Mouse (Mus musculus) forelimb bud, embryonic 11.5 days (tissue): ENCODE results near the gene Prokr1.
"Not testable (repeated sequence)": the region's sequence is repeated elsewhere in the genome, so short reads cannot be mapped to it uniquely, and the experiment has no call there.

ENCODE experiments used
- DNase-seq: peaks from one replicate; pipeline ENCODE4 v3.0.0-alpha.2; 2012; ENCODE audit warnings: low read depth, low spot score

The Prokr1 gene

DNA sequence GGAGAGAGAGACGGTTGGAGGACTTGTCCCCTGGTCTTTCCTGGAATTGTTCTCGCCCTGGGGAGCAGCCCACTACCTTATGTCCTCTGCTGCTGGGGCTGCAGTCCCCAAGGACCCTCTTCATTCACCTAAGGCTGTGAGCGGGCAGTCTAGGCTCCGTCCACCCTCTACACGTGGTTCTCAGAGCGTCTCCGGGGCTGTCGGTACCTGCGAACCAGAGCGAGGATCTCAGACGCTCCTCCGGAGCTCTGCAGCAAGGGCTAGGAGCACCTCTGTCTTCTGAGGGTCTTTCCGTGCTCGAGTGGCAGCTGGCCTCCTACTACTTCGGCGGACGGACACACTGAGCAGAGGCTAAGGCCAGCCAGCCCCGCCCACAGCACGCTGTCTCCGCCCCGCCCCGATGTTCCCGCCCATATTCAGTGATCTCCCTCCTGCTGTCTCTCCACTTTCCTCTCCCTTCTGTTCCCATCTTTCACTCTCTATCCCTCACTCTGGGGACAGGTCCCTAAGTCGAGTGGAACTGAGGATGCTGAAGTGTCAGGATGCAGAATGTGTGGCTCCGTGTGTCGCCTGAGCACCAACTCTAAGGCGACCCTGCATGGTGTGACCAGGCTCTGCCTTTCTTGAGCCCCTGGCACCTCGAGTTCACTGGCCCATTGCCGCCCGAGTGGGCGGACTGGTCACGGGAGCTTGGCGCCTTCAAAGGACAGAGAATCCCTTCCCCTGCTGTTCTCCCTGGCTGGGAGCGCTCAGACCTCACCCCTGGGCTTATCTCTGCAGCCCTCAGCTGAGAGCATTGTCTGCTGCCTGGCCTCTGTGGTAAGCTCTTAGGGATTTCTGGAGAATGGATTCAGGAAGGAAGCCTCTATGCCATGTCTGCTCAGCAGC is at the start of gene Prokr1:
Prokr1 (minus strand) TSS at position 350 of the 888 bp plus-strand sequence.
- DNase-seq: peak; percentile 24

DNA sequence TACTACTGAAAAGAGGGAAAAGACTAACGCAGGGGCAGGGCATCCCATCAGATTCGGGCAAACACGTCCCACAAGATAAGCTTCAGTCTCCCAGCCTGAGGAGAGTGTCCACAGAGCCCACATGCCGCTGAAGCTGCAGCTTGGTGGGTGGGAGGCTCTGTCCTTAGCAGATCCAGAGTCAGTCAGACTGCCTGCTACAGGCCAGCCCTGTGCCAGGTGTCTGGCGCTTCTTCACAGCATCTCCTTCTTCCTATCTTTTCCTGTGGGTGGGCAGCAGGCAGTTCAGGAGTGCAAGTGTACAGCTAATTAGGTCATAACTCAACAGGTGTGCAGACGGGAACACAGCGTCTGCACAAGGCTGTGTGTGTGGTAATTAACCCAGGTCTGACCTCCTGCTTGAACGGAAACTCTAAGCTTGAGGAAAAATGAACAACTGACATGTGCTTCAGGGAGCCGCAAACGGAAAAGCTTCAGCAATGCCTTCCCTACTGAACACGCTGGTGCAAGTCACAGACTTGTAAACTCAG is 47.7 kb upstream of the Prokr1 start:
- peak; percentile 39 for DNase-seq

DNA sequence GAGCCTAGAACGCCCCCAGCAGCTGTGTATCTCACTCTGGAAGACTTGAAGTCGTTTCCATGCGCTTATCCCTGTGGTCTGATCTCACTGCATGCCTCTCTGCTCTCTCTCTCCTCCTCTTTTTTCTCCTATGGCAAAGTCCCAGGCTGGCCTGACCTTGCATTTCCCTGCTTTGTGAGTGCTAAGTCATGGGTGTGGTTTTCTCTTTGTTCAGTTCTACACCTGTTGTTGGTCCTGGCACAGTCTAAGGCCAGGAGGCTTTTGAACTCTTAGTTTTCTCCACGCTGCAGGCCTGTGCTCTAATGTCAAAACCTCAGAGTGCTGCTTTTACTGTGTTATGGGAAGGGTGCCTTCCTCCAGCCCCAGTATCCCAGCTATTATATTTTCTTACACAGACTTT is 41.6 kb upstream of the Prokr1 start:
- DNase-seq: no peak

DNA sequence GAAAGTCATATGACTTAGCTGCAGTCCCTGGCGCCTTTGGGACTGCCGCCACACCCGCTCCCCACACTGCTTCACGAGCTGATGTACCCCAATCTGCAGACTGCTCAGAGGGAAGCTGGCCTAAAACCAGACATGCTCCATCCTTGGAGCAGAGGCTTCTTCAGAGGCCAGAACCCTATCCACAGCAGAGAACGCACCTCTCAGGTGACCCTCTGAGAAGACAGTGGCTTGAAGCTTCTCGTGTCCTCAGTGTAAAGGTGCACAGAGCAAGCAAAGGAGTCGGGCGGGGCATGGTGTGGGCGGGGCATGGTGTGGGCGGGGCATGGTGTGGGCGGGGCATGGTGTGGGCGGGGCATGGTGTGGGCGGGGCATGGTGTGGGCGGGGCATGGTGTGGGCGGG is 38.4 kb upstream of the Prokr1 start:
- not testable (repeated sequence) for DNase-seq

DNA sequence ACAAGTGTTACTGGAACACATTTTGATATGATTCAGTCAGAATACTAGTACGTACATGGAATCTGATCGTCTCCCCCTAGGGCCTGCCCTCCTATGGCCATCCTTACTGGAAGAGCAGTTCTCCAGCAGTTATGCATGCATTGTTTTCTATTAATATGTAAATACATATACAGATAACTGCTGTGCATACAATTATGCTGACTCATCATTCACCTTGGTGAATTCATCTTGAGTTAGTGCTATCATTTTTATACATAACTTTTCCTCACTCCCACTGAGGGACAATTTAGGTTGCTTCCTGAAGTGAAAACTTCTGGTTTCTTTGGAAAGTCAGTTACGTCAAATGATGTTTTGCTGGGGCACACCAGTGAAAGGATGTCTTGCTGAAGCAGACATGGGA is 32.6 kb upstream of the Prokr1 start:
- no peak for DNase-seq

DNA sequence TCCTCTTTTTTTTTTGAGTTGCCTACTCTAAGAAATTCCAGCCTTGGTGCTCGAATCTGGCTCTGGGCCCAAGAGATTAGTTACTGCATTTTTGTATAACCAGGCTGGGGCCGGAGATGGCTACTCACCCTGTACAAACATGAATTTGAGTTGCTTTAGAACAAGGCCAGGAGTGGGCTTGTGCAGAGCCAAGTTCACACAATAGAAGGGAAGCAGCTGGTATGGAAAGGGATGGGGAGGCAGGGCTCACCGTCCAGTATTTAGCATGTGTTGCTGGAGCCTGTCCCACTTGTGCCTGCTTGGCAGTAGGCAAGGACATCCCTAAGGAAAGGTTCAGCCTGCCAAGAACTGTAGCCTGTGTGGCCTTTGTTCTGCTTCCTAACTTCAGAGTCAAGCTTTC is 30.7 kb upstream of the Prokr1 start:
- no peak for DNase-seq

DNA sequence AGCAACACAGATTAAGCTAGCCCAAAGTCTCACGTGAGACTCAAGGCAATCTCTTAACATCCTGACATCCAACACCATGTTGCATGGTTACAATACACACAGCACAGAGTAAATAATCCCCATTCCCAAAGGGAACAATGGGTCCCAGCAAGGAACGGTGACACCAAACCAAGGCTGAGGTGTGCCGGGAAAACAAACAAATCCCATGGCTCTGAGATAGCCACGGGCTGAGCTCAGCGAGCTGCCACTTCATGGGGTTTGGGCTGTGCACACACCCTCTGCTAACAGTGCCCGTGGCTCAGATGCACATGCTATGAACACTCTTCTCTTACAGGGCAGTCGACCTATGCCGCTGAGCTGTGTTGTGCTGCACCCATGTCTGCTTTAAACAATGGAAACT is 27.5 kb upstream of the Prokr1 start:
- no peak for DNase-seq

DNA sequence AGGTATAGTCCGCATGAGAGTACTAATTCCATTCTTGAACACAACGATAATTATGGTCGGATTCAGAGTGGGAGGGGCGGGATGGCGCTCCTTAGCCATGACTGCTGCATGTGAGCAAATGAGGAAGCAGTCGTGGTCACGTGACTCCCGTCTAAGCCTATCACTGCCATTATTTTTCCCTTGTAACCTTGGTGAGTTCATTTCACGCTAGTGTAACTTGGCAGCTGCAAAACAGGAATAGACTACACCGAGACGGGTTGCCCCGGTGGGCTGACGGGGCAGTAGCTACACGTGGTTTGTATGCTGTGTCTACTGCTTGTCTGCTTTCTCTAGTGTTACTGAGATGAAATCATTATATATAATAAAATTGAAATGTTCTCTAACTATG is 25.1 kb upstream of the Prokr1 start:
- DNase-seq: no peak

DNA sequence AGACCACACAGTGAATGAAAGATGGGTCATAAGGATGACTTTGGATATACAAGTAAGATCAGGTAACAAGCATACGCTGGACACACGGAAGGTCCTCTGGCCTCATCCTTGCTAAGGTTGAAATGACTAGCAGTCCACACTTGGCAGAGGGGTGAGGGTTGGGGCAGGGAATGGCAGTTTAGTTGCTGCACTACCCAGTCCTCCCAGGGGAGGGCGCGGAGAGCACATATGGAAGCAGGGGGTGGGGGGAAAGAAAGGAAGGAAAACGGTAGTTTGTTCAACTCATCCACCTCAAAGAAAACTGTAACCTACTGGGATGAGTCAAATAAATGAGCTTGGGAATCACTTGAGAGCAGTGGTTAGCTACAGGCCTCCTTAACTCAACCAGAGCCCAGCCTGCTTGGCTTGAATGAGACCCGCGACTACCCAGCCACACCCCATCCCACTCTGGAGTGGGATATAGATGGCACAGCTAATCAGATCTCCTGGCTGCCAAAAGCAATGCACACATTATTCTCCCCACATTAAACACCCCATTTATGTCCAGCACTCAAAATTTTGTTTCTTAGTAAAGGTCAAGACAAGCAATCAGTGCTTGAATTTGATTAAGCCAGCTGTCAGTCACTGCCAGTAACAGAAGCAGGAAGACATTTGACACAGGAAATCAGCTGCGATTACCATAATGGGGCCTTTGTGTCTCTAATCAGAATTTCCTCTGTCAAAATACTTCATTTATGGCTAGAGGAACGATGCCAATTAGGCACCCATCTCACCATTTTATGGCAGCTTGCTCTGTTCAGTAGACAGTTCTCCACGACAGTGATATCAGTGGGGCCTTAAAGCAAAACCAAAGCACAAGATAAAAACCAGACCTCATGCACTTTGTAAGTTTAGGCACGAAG is 24.5 kb upstream of the Prokr1 start:
- DNase-seq: peak; percentile 24

DNA sequence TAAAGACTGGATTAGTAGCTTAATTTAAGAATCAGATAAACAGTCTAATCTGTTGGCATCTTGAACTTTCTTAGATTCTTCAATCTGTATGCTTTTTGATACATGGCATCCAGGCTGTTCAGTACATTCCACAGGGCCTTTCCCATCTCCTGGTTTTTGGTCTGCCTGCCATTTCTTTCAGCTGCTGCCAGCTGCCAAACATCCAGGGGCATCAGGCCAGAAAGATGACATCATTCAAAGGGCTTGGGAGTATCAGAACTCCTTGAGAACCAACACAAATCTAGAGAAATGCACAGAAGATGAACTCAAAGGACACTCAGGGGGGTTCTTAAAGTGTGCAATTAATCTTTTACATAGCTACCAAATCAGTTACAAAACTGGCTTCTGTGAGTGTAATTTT is 9.3 kb upstream of the Prokr1 start:
- no peak for DNase-seq

DNA sequence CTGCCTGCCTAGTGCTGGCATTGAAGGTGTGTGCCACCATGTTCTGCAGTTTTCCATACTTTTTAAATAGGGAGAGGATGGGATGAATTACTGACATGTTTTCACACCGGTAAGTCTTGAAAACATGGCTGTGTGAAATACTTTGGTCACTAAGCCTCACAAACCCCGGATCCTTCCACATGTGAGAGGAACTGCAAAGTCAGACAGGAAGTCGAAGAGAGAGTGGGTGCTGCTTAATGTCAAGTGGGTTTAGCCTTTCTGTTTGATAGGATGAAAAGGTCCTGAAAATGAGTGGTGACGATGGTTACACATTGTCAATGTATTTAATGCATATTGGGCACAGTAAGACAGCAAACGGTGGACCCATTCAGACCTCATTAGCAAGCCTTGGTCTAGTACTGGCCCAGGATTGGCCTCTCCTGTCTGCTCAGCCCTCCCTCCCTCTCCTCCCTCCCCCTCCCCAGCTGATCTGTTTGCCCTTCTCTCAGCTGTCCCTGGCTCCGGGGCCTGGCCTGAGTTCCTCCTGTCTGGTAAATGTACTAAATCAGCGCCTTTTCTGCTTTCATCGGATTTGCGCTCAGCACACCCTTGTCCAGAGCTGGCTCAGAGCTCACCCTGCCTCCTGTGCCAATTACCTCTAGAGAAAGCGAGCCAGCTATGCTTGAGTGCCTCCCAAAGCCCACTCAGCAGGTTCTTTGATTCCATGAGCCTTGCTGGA is 6.7 kb upstream of the Prokr1 start:
- no peak for DNase-seq

DNA sequence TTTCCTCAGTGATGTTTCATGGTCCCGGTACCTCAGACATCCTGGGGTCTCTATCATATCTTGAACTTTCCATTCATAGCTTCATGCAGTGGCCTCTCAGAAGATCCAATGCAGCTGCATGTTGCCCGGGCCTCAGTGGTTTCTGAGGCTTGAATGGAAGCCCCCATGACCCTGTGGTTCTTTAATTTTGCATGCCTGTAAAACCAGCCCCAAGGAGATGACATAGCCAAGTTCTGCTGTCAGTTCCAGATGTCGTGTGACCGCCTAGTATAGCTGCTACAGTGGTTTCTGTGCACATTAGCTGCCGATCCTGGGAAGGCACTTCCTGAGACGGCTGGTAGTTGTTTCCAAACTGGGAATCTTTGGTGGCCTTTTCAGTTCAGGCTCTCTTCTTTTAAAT is 3.6 kb upstream of the Prokr1 start:
- DNase-seq: no peak

DNA sequence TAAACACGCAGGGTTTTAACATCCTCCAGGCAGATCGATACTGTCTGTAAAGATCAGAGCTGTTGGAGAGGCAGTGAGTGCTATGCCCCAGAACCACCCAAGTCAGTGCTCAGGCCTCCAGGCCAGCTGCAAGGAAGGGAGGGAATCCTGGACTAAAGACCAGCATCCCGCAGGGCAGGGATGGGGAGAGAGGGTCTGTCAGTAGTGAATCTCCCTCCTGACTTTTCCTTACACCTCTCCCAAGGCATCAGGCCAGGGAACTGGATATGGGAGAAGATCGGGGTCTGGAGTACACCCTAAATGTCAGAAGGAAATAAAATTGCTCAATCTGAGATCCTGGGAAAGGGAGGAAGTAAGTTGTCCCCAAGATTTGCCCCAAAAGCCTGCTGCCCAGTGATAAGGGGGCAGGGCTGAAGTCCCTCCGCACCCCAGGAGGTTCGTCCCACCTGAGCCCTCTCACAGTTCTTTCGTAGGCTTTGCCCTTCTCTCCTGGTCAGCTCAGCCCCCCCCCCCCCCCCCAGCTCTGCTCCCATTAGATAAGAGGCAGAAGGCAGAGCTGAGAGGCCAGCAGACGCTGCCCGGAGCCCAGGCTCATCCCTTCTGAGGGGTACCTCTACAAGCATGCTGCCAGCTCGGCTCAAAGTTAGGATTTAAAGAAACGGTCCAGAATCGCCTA is 687 bp downstream of the Prokr1 start:
- no peak for DNase-seq

DNA sequence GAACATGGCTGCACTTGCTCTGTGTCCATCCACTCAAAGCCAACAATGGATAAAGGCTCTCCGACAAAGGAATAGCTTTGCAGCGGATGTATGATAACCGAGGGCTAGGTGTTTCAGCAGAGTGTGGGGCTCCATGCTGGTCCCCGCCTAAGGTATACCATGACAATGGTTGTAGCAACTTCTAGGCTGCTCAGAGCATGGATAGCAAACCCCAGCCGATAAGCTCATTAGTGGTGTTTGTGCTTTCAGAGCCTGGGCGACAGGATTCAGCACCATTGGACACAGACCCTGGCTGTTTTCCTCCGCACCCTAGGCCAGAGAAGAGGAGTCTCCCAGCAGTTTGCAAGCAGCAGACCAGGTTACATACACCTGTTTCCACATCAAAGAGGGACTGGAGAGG is 6.6 kb downstream of the Prokr1 start:
- DNase-seq: no peak

DNA sequence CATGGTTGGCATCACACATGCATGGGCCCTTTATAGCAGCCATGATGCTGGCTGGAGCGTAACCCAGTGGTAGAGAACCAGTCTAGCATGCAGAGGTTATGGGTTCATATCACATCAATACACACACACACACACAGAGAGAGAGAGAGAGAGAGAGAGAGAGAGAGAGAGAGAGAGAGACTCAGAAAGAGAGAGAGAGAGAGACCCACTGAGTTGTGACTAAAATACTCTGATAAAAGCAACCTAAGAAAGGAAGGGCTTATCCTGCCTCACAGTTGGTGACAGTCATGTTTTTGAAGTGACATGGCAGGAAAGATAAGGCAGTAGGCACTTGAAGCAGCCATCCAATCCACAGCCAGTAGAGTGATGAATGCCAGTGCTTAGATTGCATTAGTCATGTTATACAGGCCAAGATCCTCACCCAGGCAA is 7.3 kb downstream of the Prokr1 start:
- DNase-seq: no peak

DNA sequence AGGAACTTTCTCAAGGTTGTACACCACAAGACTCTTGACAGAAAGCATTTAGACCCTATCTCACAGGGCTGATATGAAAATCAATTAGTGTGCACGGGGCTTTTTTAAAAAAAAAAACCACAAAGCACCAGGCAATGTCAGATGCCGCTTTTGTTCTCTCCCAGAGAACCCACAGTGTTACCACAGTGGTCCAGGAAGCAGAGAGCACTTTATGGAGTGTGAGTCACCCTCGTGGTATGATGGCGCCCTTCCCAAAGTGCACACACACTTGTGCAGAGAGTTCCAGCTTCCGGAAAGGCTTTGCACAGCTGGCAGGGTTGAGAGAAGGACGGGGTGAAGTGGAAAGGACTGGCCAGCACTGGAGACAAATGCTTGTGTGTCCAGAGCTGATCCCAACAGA is 8.1 kb downstream of the Prokr1 start:
- DNase-seq: no peak

DNA sequence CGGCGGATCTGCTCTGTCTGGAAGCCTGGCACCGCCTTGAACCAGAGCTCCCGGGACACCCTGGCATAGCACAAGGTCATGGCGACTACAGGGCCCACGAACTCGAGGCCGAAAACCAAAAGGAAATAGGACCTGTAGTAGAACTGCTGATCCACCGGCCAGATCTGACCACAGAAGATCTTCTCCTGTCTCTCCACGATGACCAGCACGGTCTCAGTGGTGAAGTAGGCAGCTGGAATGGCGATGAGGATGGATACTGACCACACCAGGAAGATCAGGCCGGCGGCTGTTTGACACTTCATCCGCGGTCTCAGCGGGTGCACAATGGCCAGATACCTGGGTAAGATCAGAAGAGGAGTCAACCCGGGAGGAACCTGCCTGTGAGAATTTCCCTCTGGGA is 9.0 kb downstream of the Prokr1 start:
- no peak for DNase-seq

DNA sequence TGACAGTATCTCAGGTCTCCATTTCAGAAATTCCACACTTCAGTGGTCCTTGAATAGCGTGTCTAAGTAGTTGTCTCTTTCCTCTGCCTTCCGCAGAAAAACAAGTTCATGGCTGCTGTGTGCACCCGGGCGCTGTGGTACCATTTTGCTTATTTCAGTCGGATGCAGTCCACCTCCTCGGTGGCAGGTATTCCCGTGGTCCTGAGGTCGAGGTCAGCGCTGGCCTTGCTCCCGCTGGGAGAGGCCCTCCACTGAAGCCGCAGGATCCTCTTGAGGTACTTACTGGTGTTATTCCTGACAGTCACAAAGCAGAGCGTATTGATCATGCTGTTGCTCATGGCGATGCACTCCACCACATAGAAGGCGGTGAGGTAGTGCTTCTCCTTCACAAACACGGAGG is 9.5 kb downstream of the Prokr1 start:
- DNase-seq: no peak

DNA sequence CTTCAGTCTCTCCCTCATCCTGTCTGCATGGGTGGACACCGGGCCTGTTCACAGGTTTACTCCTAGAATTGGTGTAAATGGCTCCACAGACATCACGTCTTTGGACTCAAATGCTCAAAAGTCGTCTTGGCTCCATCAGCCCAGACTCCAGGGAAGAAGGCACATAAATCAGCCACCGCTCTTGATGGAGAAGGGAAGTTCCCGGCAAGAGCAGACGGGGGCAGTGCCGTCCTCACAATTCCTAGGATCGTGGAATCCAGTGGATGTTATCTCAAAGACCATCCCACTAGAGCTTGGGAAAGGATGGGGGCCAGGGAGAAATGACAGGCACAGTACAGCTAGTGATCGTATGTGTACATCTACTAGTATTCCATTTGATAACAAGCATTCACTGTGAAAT is 12.3 kb downstream of the Prokr1 start:
- DNase-seq: no peak

DNA sequence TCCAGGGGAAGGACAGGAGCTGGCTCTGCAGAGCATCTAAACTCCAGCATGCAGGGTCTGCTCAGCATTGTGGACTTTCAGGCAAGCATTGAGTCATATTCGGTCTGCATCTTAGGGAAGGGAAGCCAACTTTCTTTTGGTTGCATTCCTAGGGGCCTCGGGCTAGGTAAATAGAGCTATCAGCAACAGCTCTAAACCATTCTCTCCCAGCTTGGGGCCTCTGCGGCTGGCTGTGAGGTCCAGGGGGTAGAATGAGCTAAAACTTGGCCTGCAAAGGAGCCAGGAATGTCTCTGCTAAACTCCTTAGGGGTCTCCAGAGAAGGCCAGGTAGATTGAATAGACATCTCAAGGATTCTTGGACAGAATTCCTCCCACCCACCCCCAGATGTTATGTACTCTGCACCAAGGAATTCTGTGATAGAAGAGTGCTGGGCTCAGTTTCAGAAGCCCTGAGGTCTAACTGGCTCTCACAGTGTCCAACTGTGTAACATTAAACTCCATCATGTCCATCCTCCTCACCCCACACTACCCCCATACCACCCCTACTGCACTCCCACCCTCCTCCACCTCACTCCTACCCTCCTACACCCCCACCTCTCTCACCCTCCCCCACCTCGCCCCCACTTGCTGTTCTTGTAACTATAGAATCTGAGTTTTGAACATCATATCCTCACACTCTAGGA is 13.8 kb downstream of the Prokr1 start:
- DNase-seq: no peak

DNA sequence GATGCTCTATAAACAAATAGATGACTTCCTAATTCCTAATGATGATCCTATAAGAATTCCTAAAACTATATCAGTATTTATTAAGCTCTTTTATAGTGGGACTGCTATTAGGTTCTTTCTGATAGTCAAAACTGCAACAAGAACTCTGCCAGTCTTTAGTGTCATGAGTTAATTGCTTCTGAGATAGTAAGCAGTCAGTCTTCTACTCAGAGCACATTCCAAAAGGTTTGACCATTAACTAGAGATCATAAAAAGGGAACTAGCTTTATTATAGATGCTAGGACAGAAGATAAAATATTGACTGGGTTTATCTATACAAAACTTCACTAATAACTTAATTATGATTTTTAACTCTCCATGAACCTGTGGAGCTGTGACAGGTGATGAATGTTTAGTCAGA is 18.7 kb downstream of the Prokr1 start:
- DNase-seq: not testable (repeated sequence)
